Mouse (Mus musculus) cerebellum, adult 11 months (tissue): ENCODE results near the gene 9330182L06Rik.

Experiments
- DNase-seq: peaks from one replicate; pipeline ENCODE4 v3.0.0; 2022

Gene 9330182L06Rik

GRCm38 (mm10) chr5:9364937-9365336 lies 99.0 kb downstream of the 9330182L06Rik start:
- no peak for DNase-seq

- no peak for DNase-seq
Measured at GRCm38 (mm10) chr5:9367920-9368692, 102.2 kb downstream of the 9330182L06Rik start.

GRCm38 (mm10) chr5:9371127-9371526 lies 105.2 kb downstream of the 9330182L06Rik start:
- DNase-seq, result no peak

GRCm38 (mm10) chr5:9373341-9373740 lies 107.4 kb downstream of the 9330182L06Rik start:
- no peak for DNase-seq

- DNase-seq, result peak; percentile 17
Measured at GRCm38 (mm10) chr5:9389968-9390367, 124.0 kb downstream of the 9330182L06Rik start.

- DNase-seq, result no peak
Measured at GRCm38 (mm10) chr5:9391858-9392393, 126.0 kb downstream of the 9330182L06Rik start.

GRCm38 (mm10) chr5:9417098-9417497 lies 151.2 kb downstream of the 9330182L06Rik start:
- no peak for DNase-seq

- peak; percentile 3 for DNase-seq
Measured at GRCm38 (mm10) chr5:9417802-9418201, 151.9 kb downstream of the 9330182L06Rik start.

- no peak for DNase-seq
Measured at GRCm38 (mm10) chr5:9419964-9420363, 154.0 kb downstream of the 9330182L06Rik start.

- DNase-seq, result no peak
Measured at GRCm38 (mm10) chr5:9424464-9424863, 158.5 kb downstream of the 9330182L06Rik start.

GRCm38 (mm10) chr5:9427165-9427564 lies 161.2 kb downstream of the 9330182L06Rik start:
- no peak for DNase-seq

- peak; percentile 42 for DNase-seq
Measured at GRCm38 (mm10) chr5:9427581-9428241, 161.8 kb downstream of the 9330182L06Rik start.

GRCm38 (mm10) chr5:9428728-9429127 lies 162.8 kb downstream of the 9330182L06Rik start:
- DNase-seq, result no peak

GRCm38 (mm10) chr5:9446146-9446545 lies 180.2 kb downstream of the 9330182L06Rik start:
- no peak for DNase-seq

- peak; percentile 48 for DNase-seq
Measured at GRCm38 (mm10) chr5:9448931-9449330, 183.0 kb downstream of the 9330182L06Rik start.

GRCm38 (mm10) chr5:9449570-9449969 lies 183.7 kb downstream of the 9330182L06Rik start:
- DNase-seq, result peak; percentile 38

- DNase-seq, result no peak
Measured at GRCm38 (mm10) chr5:9453298-9453697, 187.4 kb downstream of the 9330182L06Rik start.

- DNase-seq, result no peak
Measured at GRCm38 (mm10) chr5:9477587-9477986, 211.7 kb downstream of the 9330182L06Rik start.

- DNase-seq, result peak; percentile 14
Measured at GRCm38 (mm10) chr5:9495456-9495855, 229.5 kb downstream of the 9330182L06Rik start.

- DNase-seq, result no peak
Measured at GRCm38 (mm10) chr5:9497235-9497634, 231.3 kb downstream of the 9330182L06Rik start.

- no peak for DNase-seq
Measured at GRCm38 (mm10) chr5:9511027-9511426, 245.1 kb downstream of the 9330182L06Rik start.

GRCm38 (mm10) chr5:9525507-9525906 lies 259.6 kb downstream of the 9330182L06Rik start:
- DNase-seq, result no peak
